Mouse (Mus musculus) brain, embryonic 14.5 days (tissue): ENCODE data around the gene Plekha6. TPM values are rescaled to one million over a fixed set of nuclear protein-coding genes. Genes with fewer than 3 reads are reported as not detected.

Experiments used
- DNase-seq: peaks from one replicate; pipeline ENCODE4 v3.0.0-alpha.2; 2011; ENCODE audit warnings: low read depth
- CTCF ChIP-seq: fragments of 200-500 bp; IDR thresholded peaks from 2 replicates; pipeline ENCODE4 v1.5.1; 2012; ENCODE audit warnings: inconsistent platforms, mild to moderate bottlenecking, moderate library complexity, borderline replicate concordance; ENCODE audit not compliant: insufficient read depth, insufficient read length; ENCODE audit errors: extremely low read depth
- POLR2A ChIP-seq: fragments of 200-500 bp; IDR thresholded peaks from 2 replicates; pipeline ENCODE4 v1.6.1; 2012; ENCODE audit warnings: mild to moderate bottlenecking, inconsistent platforms, borderline replicate concordance; ENCODE audit not compliant: poor library complexity, insufficient read depth, insufficient read length, severe bottlenecking; ENCODE audit errors: extremely low read depth
- polyA plus RNA-seq: library from polyadenylated mRNA; depleted of rRNA; stranded (reverse); fragments of >200 nt; gene quantifications from 2 replicates; pipeline ENCODE4 v1.2.3, GENCODE M21; 2012

Plekha6 gene
- polyA plus RNA-seq, 1 experiment = 78.3 TPM

- DNase-seq = peak; percentile 89
- peak; percentile 67; the same call in 1 of the 2 replicates for TF ChIP-seq CTCF
- no peak for TF ChIP-seq POLR2A
Observed at GRCm38 (mm10) chr1:133307318-133307717, 143.3 kb downstream of the Plekha6 start.

GRCm38 (mm10) chr1:133309652-133310267 lies 145.8 kb downstream of the Plekha6 start, which contains the start of gene Golt1a:
Gene Golt1a, plus strand, starts transcription at chr1:133309800.
- no peak for DNase-seq
- TF ChIP-seq CTCF (no peak), POLR2A (no peak)

- DNase-seq = peak; percentile 18
- TF ChIP-seq POLR2A (no peak), CTCF (peak; percentile 45; the same call in 1 of the 2 replicates)
Observed at GRCm38 (mm10) chr1:133311240-133311639, 147.2 kb downstream of the Plekha6 start.

- peak; percentile 90 for DNase-seq
- TF ChIP-seq CTCF (no peak), POLR2A (no peak)
Observed at GRCm38 (mm10) chr1:133311946-133312345, 147.9 kb downstream of the Plekha6 start.

- DNase-seq = peak; percentile 73
- TF ChIP-seq CTCF (peak; percentile 80), POLR2A (no peak)
Observed at GRCm38 (mm10) chr1:133314364-133314763, 150.4 kb downstream of the Plekha6 start.

- DNase-seq = no peak
- TF ChIP-seq CTCF (no peak), POLR2A (no peak)
Observed at GRCm38 (mm10) chr1:133315775-133316174, 151.8 kb downstream of the Plekha6 start.

GRCm38 (mm10) chr1:133316577-133316976 lies 152.6 kb downstream of the Plekha6 start:
- TF ChIP-seq CTCF = no peak
- TF ChIP-seq POLR2A = no peak
- no peak for DNase-seq

- TF ChIP-seq POLR2A (no peak), CTCF (peak; percentile 28; the same call in 1 of the 2 replicates)
- peak; percentile 46 for DNase-seq
Observed at GRCm38 (mm10) chr1:133317149-133317548, 153.1 kb downstream of the Plekha6 start.

GRCm38 (mm10) chr1:133321267-133321925 lies 157.4 kb downstream of the Plekha6 start, which contains the start of gene Kiss1:
Gene Kiss1, plus strand, starts transcription at chr1:133321875.
- peak; percentile 73 for DNase-seq

GRCm38 (mm10) chr1:133323333-133323732 lies 159.3 kb downstream of the Plekha6 start:
- TF ChIP-seq CTCF (no peak), POLR2A (no peak)
- DNase-seq = no peak

More at GRCm38 (mm10) chr1:133321267-133321925, 157.4 kb downstream of the Plekha6 start, which contains the start of gene Kiss1:
- TF ChIP-seq CTCF (no peak), POLR2A (no peak)

GRCm38 (mm10) chr1:133325951-133326350 lies 161.9 kb downstream of the Plekha6 start:
- TF ChIP-seq POLR2A (no peak), CTCF (no peak)
- DNase-seq = no peak
